Mouse (Mus musculus) bone marrow macrophage, adult 2 months (primary cell): Measurements from ENCODE around the gene Tspan7.

Experiments
- CTCF ChIP-seq: IDR thresholded peaks from 2 replicates; pipeline ENCODE4 v1.5.1; 2012; ENCODE audit warnings: low read depth, mild to moderate bottlenecking, low read length, moderate library complexity
- POLR2A ChIP-seq: IDR thresholded peaks from 2 replicates; pipeline ENCODE4 v1.6.1; 2012; ENCODE audit warnings: mild to moderate bottlenecking, low read depth, low read length, borderline replicate concordance

GRCm38 (mm10) chrX:10592244-10592643 is 107.3 kb downstream of the Tspan7 start:
- TF ChIP-seq CTCF, result no peak
- no peak for TF ChIP-seq POLR2A
